Mouse (Mus musculus) left cerebral cortex, adult 2 months (tissue): ENCODE data around the gene Tspan31. TPM values are rescaled to one million over a fixed set of nuclear protein-coding genes. Genes with fewer than 3 reads are reported as not detected.

Experiments used
- DNase-seq, 2 experiments: peaks; one replicate each; pipeline ENCODE4 v3.0.0; 2021 to 2022; ENCODE audit warnings: low spot score in 2 of 2, mixed read lengths in 1 of 2; ENCODE audit errors: extremely low spot score in 1 of 2
- H3K27ac ChIP-seq: fragments of 200-600 bp; 2 replicates; pipeline ENCODE4 v1.8.1; 2022
- H3K4me3 ChIP-seq: fragments of 200-600 bp; 2 replicates; pipeline ENCODE4 v1.8.1; 2022
- CTCF ChIP-seq: fragments of 200-600 bp; IDR thresholded peaks from 2 replicates; pipeline ENCODE4 v1.8.1; 2022; ENCODE audit warnings: antibody characterized with exemption, mild to moderate bottlenecking, moderate library complexity
- intact Hi-C: fragments of 180-260 bp; cut with DNase I; formaldehyde crosslinking; loops from one replicate; pipeline ENCODE4 v1.15.1; 2025
- total RNA-seq, 2 experiments: library from RNA; stranded (reverse); gene quantifications; 2 replicates each; pipeline ENCODE4 v1.2.3; 2021

Gene Tspan31
- total RNA-seq, 2 experiments from 2014 or later: 63.7 to 64.4 TPM

DNA sequence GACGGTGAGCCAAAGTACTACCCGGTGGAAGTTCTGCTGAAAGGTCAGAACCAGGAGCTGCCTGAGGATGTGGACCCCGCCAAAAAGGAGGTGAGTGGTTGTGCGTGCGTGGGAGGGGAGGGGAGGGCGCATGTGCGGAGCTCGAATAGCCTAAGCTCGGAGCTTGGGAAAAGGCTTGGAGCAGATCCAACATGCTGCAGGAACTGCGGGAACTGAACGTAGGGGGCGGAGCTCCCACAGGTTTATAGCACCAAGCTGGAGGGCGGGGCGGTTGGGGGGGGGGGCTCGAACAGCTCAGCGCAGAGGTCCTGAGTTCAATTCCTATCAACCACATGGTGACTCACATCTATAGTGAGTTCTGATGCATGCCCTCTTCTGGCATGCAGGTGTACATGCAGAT lies 51.6 kb downstream of the Tspan31 start:
- TF ChIP-seq CTCF: no peak
- no peak overlapping the region for H3K4me3 ChIP-seq
- no peak overlapping the region for H3K27ac ChIP-seq
- intact Hi-C loops: no loop called here
- DNase-seq: no peak

Other genes with a start within 250 kb of the Tspan31 start
- 10 to 100 TPM; 11.7 TPM for gene Atp23, start 168.9 kb downstream of the Tspan31 start, total RNA-seq
- gene Ctdsp2, start 91.5 kb downstream of the Tspan31 start, total RNA-seq: 10 to 100 TPM; 79.4 to 83.8 TPM
- gene Avil, start 69.6 kb downstream of the Tspan31 start, total RNA-seq: under 1 TPM; 0.18 to 0.28 TPM
- 10 to 100 TPM; 30.2 to 30.7 TPM for gene Tsfm, start 39.4 kb downstream of the Tspan31 start, total RNA-seq
- gene Mettl1, start 28.9 kb downstream of the Tspan31 start, total RNA-seq: 10 to 100 TPM; 10.1 to 12.3 TPM
- gene Eef1akmt3, start 28.8 kb downstream of the Tspan31 start, total RNA-seq: under 1 TPM in 1 of 2 experiments, not detected in 1; 0.21 TPM
- under 1 TPM; 0.36 to 0.77 TPM for gene Cyp27b1, start 22.0 kb downstream of the Tspan31 start, total RNA-seq
- 10 to 100 TPM; 18.1 to 22.5 TPM for gene March9, start 10.1 kb downstream of the Tspan31 start, total RNA-seq
- gene Cdk4, start 6.7 kb downstream of the Tspan31 start, total RNA-seq: 10 to 100 TPM; 74.4 to 75.2 TPM
- gene Agap2, start 5.0 kb upstream of the Tspan31 start, total RNA-seq: 100 to 1,000 TPM; 627 to 694 TPM
- gene Os9, start 50.9 kb upstream of the Tspan31 start, total RNA-seq: 100 to 1,000 TPM; 109 to 114 TPM
- 100 to 1,000 TPM; 122 to 125 TPM for gene B4galnt1, start 95.0 kb upstream of the Tspan31 start, total RNA-seq
- gene Slc26a10, start 110.4 kb upstream of the Tspan31 start, total RNA-seq: 1 to 10 TPM; 3.8 TPM
- gene Arhgef25, start 119.8 kb upstream of the Tspan31 start, total RNA-seq: 100 to 1,000 TPM; 198 to 208 TPM
- 100 to 1,000 TPM; 207 to 223 TPM for gene Dtx3, start 125.5 kb upstream of the Tspan31 start, total RNA-seq
- gene Pip4k2c, start 141.3 kb upstream of the Tspan31 start, total RNA-seq: 100 to 1,000 TPM; 113 to 115 TPM
- 1,000 to 10,000 TPM; 1,016 to 1,023 TPM for gene Kif5a, start 193.1 kb upstream of the Tspan31 start, total RNA-seq
- 100 to 1,000 TPM; 254 to 259 TPM for gene Dctn2, start 196.1 kb upstream of the Tspan31 start, total RNA-seq
- 10 to 100 TPM; 42.2 to 52.4 TPM for gene Mbd6, start 218.8 kb upstream of the Tspan31 start, total RNA-seq
- 10 to 100 TPM; 55.3 to 61.5 TPM for gene Mars, start 241.5 kb upstream of the Tspan31 start, total RNA-seq